Mouse (Mus musculus): ENCODE data around the gene Mrtfa. TPM values are rescaled to one million over a fixed set of nuclear protein-coding genes. Genes with fewer than 3 reads are reported as not detected.
A peak's percentile ranks its signal among the peaks of the same experiment; 100 is the strongest.

Mrtfa gene
- polyA plus RNA-seq, 1 experiment from 2014 or later = 4.5 TPM

GRCm38 (mm10) chr15:81030891-81031425 is 159.6 kb downstream of the Mrtfa start:
- H3K4me1 ChIP-seq (ENCODE audit: insufficient read depth) = peaks cover 34% of the 10 kb centered on the region
- H3K36me3 ChIP-seq (replicated peaks; ENCODE audit: insufficient read depth, low read length) = 0 out of 2 replicates have a peak, but pooled peaks cover 4% of the 10 kb centered on the region
- no peak overlapping the region for H3K9ac ChIP-seq (replicated peaks)
- no peak overlapping the region for H3K4me3 ChIP-seq (ENCODE audit: low read depth, low read length)
- H3K4me2 ChIP-seq (ENCODE audit: low read depth, low read length) = no peak overlapping the region
- H3K27me3 ChIP-seq (ENCODE audit: insufficient read depth, low read length) = no peaks in the 10 kb centered on the region
- no peak for ATAC-seq
- no peaks in the 10 kb centered on the region for H3K9me3 ChIP-seq (ENCODE audit: low read length)
- TF ChIP-seq CTCF (IDR thresholded peaks at IDR 0.05; ENCODE audit: low read depth) (no peak), EP300 (IDR thresholded peaks at IDR 0.05; ENCODE audit: low read depth) (no peak)
- H3K27ac ChIP-seq (ENCODE audit: low read depth) = no peak overlapping the region
- DNase-seq = no peak
- 67% methylated on average over 10 of the region's 10 CpGs for WGBS (ENCODE audit: insufficient replicate concordance)

DNA sequence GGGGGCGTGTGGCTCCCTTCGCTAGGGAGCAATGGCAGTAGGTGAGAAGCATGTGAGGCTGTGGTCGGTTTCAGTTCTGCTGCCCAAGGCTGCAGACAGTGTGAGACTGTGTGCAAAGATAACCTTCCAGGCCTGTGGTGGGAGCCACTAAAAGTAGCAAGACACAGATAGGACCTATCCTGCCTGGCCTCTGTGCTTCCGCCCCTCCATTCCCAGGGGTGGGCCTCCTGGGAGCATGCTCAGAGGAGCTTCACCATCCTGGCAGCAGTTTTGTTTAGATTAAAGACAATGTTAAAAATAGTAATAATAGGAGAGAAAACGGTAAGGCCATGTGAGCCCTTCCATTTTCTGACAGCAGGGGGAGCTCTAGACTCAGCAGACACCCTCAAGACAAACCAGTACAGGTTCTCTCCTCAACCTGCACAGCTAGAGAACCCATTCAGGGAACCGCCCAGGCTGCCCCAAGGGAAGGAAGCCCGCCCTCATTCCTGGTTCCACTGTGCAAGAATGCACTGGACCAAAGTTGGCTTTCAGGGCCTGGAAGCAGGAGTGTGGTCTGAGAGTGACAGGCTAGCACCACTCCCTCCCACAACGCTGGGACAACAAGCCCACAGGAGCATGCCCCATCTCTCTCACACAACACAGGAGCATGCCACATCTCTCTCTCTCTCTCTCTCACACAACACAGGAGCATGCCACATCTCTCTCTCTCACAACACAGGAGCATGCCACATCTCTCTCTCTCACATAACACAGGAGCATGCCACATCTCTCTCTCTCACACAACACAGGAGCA is 163.0 kb downstream of the Mrtfa start:
- no peak overlapping the region for H3K4me2 ChIP-seq (ENCODE audit: low read depth, low read length)
- WGBS (ENCODE audit: insufficient replicate concordance) = 25% methylated on average over 8 of the region's 8 CpGs
- H3K4me3 ChIP-seq (ENCODE audit: low read depth, low read length) = no peak overlapping the region
- H3K27ac ChIP-seq (ENCODE audit: low read depth) = 0 out of 2 replicates have a peak overlapping the region, but pooled peaks have one; percentile 34
- H3K4me1 ChIP-seq (ENCODE audit: insufficient read depth) = peaks cover 14% of the 10 kb centered on the region
- no peaks in the 10 kb centered on the region for H3K9me3 ChIP-seq (ENCODE audit: low read length)
- ATAC-seq (peak; percentile 94), DNase-seq (peak; percentile 86)
- no peak overlapping the region for H3K9ac ChIP-seq (replicated peaks)
- peaks cover 13% of the 10 kb centered on the region for H3K36me3 ChIP-seq (replicated peaks; ENCODE audit: insufficient read depth, low read length)
- H3K27me3 ChIP-seq (ENCODE audit: insufficient read depth, low read length) = no peaks in the 10 kb centered on the region
- TF ChIP-seq EP300 (IDR thresholded peaks at IDR 0.05; ENCODE audit: low read depth) (peak; percentile 59; the same call in 1 of the 2 replicates), CTCF (IDR thresholded peaks at IDR 0.05; ENCODE audit: low read depth) (peak; percentile 93)

DNA sequence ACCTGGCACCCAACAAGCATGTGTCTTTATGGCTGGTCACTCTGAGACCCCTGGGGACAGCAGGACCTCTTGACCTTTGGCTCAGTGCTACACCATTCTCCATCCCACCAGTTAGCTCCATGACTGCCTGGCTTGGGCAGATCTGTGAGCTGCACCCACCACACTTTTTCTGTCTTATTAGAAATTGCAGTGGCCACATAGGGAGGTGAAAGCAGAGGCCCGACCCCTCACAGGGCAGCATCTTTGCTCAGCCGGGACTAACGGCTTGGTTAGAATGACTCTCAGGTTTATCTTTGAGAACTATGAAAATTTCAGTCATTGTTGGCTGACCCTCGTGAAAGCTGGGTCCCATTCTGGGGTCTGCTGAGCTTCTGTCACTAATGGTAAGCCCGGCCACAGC is 163.7 kb downstream of the Mrtfa start:
- TF ChIP-seq EP300 (IDR thresholded peaks at IDR 0.05; ENCODE audit: low read depth) = no peak
- TF ChIP-seq CTCF (IDR thresholded peaks at IDR 0.05; ENCODE audit: low read depth) = no peak
- H3K4me1 ChIP-seq (ENCODE audit: insufficient read depth) = peaks cover 20% of the 10 kb centered on the region
- H3K9me3 ChIP-seq (ENCODE audit: low read length) = no peaks in the 10 kb centered on the region
- peak overlapping the region; percentile 48; the same call in 1 of the 2 replicates for H3K27ac ChIP-seq (ENCODE audit: low read depth)
- no peak overlapping the region for H3K4me3 ChIP-seq (ENCODE audit: low read depth, low read length)
- H3K4me2 ChIP-seq (ENCODE audit: low read depth, low read length) = no peak overlapping the region
- no peaks in the 10 kb centered on the region for H3K27me3 ChIP-seq (ENCODE audit: insufficient read depth, low read length)
- ATAC-seq (no peak), DNase-seq (no peak)
- H3K9ac ChIP-seq (replicated peaks) = no peak overlapping the region
- peaks cover 19% of the 10 kb centered on the region for H3K36me3 ChIP-seq (replicated peaks; ENCODE audit: insufficient read depth, low read length)
- 49% methylated on average over 5 of the region's 5 CpGs for WGBS (ENCODE audit: insufficient replicate concordance)

DNA sequence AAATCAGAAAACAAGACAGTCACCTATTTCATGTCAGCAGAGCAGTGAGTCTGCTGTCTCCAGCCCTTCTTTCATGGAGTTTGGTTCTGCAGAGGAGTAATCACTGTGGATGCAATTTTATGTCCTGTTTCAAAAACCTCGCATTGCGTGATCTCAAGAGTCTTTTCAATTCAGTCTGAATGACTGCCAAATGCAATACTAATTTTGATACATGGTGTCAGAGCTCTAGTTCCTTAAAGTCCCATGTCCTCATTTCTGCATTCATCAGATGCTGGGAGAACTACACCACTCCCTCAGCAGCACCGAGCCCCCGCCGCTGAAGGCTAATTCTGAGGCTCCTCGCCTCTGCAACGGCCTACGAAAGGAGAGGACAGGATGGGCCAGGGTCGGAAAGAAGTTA is 166.7 kb downstream of the Mrtfa start:
- no peak overlapping the region for H3K4me2 ChIP-seq (ENCODE audit: low read depth, low read length)
- DNase-seq (no peak), ATAC-seq (no peak)
- peaks cover 37% of the 10 kb centered on the region for H3K36me3 ChIP-seq (replicated peaks; ENCODE audit: insufficient read depth, low read length)
- H3K4me3 ChIP-seq (ENCODE audit: low read depth, low read length) = no peak overlapping the region
- no peak overlapping the region for H3K9ac ChIP-seq (replicated peaks)
- H3K27ac ChIP-seq (ENCODE audit: low read depth) = no peak overlapping the region
- peaks cover 25% of the 10 kb centered on the region for H3K4me1 ChIP-seq (ENCODE audit: insufficient read depth)
- H3K27me3 ChIP-seq (ENCODE audit: insufficient read depth, low read length) = no peaks in the 10 kb centered on the region
- TF ChIP-seq EP300 (IDR thresholded peaks at IDR 0.05; ENCODE audit: low read depth) (no peak), CTCF (IDR thresholded peaks at IDR 0.05; ENCODE audit: low read depth) (no peak)
- 95% methylated on average over 9 of the region's 9 CpGs for WGBS (ENCODE audit: insufficient replicate concordance)
- no peaks in the 10 kb centered on the region for H3K9me3 ChIP-seq (ENCODE audit: low read length)

- Histone ChIP-seq H3K9me3 (ENCODE audit: low read length) (no peaks in the 10 kb centered on the region), H3K4me2 (ENCODE audit: low read depth, low read length) (no peak overlapping the region), H3K27ac (ENCODE audit: low read depth) (peak overlapping the region; percentile 66), H3K4me3 (ENCODE audit: low read depth, low read length) (no peak overlapping the region), H3K36me3 (replicated peaks; ENCODE audit: insufficient read depth, low read length) (peaks cover 50% of the 10 kb centered on the region), H3K4me1 (ENCODE audit: insufficient read depth) (peaks cover 21% of the 10 kb centered on the region), H3K27me3 (ENCODE audit: insufficient read depth, low read length) (no peaks in the 10 kb centered on the region), H3K9ac (replicated peaks) (no peak overlapping the region)
- DNase-seq = no peak
- no peak for ATAC-seq
- no peak for TF ChIP-seq EP300 (IDR thresholded peaks at IDR 0.05; ENCODE audit: low read depth)
- no peak for TF ChIP-seq CTCF (IDR thresholded peaks at IDR 0.05; ENCODE audit: low read depth)
- WGBS (ENCODE audit: insufficient replicate concordance) = 74% methylated on average over 7 of the region's 7 CpGs
Observed at GRCm38 (mm10) chr15:81022437-81022836, 168.1 kb downstream of the Mrtfa start.

- DNase-seq (peak; percentile 69), ATAC-seq (peak; percentile 71)
- peak overlapping the region; percentile 69 for H3K27ac ChIP-seq (ENCODE audit: low read depth)
- H3K9me3 ChIP-seq (ENCODE audit: low read length) = no peaks in the 10 kb centered on the region
- 51% methylated on average over 6 of the region's 6 CpGs for WGBS (ENCODE audit: insufficient replicate concordance)
- peaks cover 14% of the 10 kb centered on the region for H3K4me1 ChIP-seq (ENCODE audit: insufficient read depth)
- peak overlapping the region; percentile 44 for H3K4me2 ChIP-seq (ENCODE audit: low read depth, low read length)
- no peaks in the 10 kb centered on the region for H3K27me3 ChIP-seq (ENCODE audit: insufficient read depth, low read length)
- no peak overlapping the region for H3K9ac ChIP-seq (replicated peaks)
- TF ChIP-seq EP300 (IDR thresholded peaks at IDR 0.05; ENCODE audit: low read depth) (no peak), CTCF (IDR thresholded peaks at IDR 0.05; ENCODE audit: low read depth) (no peak)
- no peak overlapping the region for H3K4me3 ChIP-seq (ENCODE audit: low read depth, low read length)
- peaks cover 60% of the 10 kb centered on the region for H3K36me3 ChIP-seq (replicated peaks; ENCODE audit: insufficient read depth, low read length)
Observed at GRCm38 (mm10) chr15:81021377-81021776, 169.2 kb downstream of the Mrtfa start.
